ENCODE assay signal across 8 mouse cellular contexts in the genomic region with DNA sequence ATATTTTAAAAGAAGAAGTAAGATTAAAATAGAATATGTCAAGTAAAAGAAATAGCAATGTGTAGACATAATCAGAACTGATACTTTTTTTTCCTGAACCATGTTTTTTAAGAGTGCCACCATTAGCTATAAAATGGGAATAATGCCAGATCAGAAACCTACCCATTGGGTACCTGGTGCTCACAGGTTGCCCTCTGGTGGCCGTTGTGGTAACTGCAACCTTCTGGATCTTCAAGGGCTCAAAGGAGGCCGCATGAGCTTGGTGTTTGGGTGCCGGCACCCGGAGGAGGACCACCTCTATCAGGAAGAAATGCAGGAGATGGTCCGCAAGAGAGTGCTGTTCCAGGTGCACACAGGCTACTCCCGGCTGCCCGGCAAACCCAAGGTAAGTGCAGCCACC. TPM values are rescaled to one million over a fixed set of nuclear protein-coding genes. Genes with fewer than 3 reads are reported as not detected.
DNase-seq lines count a peak whose midpoint lies in the region; ATAC-seq and TF ChIP-seq lines count a peak whose summit lies in the region.

No protein-coding gene starts in this region.

- peaks cover 38% of the 10 kb centered on the region for H3K27me3 ChIP-seq in midbrain, embryonic 10.5 days (ENCODE audit: low read depth, poor library complexity, severe bottlenecking)
- peaks cover 7% of the 10 kb centered on the region for H3K27me3 ChIP-seq in midbrain, embryonic 16.5 days (ENCODE audit: control insufficient read depth, insufficient read depth, low read depth, low read length)
- no peaks in the 10 kb centered on the region; the same call in 1 of the 2 replicates for H3K27me3 ChIP-seq in liver, adult 2 months (ENCODE audit: control insufficient read depth, insufficient read depth, low read length)

- no peak overlapping the region for H3K4me3 ChIP-seq in midbrain, embryonic 10.5 days
- no peak overlapping the region for H3K4me3 ChIP-seq in midbrain, embryonic 16.5 days (ENCODE audit: low read depth, low read length)
- H3K4me3 ChIP-seq in liver, adult 2 months (ENCODE audit: insufficient read depth, low read depth, low read length) = no peak overlapping the region

- H3K4me1 ChIP-seq in midbrain, embryonic 10.5 days = peaks cover 10% of the 10 kb centered on the region
- H3K4me1 ChIP-seq in midbrain, embryonic 16.5 days (ENCODE audit: control insufficient read depth, insufficient read depth, low read length) = 0 out of 2 replicates have a peak, but pooled peaks cover 2% of the 10 kb centered on the region
- no peaks in the 10 kb centered on the region for H3K4me1 ChIP-seq in liver, adult 2 months (ENCODE audit: control insufficient read depth, insufficient read depth, low read length)

- no peak overlapping the region for H3K4me2 ChIP-seq in midbrain, embryonic 16.5 days (ENCODE audit: low read length)

- TF ChIP-seq CTCF in brain, embryonic 14.5 days (IDR thresholded peaks at IDR 0.05; ENCODE audit: borderline replicate concordance, extremely low read depth, insufficient read depth, insufficient read length) = peak; percentile 91
- peak; percentile 83 for TF ChIP-seq CTCF in liver, adult 2 months (IDR thresholded peaks at IDR 0.05; ENCODE audit: low read depth, low read length)

- no peak overlapping the region for H3K9ac ChIP-seq in midbrain, embryonic 16.5 days (ENCODE audit: low read depth, low read length)
- no peak overlapping the region for H3K9ac ChIP-seq in liver, adult 2 months (ENCODE audit: low read depth, low read length)

- no peak for TF ChIP-seq POLR2A in brain, embryonic 14.5 days (IDR thresholded peaks at IDR 0.05; ENCODE audit: borderline replicate concordance, extremely low read depth, insufficient read depth, insufficient read length, poor library complexity, severe bottlenecking)
- TF ChIP-seq POLR2A in liver, adult 2 months (IDR thresholded peaks at IDR 0.05; ENCODE audit: extremely low read depth, insufficient read depth, low read length) = no peak

- no peaks in the 10 kb centered on the region for H3K9me3 ChIP-seq in midbrain, embryonic 10.5 days (replicated peaks)
- H3K9me3 ChIP-seq in midbrain, embryonic 16.5 days (replicated peaks; ENCODE audit: control insufficient read depth, low read length, poor library complexity, severe bottlenecking) = no peaks in the 10 kb centered on the region

- DNase-seq in midbrain, embryonic 10.5 days (ENCODE audit: low spot score) = peak; percentile 75
- peak; percentile 87 for DNase-seq in brain, embryonic 14.5 days (ENCODE audit: low read depth)
- DNase-seq in kidney, adult 9 months = peak; percentile 82
- DNase-seq in liver, adult 2 months (ENCODE audit: extremely low read depth, low read depth, low spot score) = peak; percentile 54
- DNase-seq in retina, postnatal 1 day = peak; percentile 79
- peak; percentile 92 for DNase-seq in thymus, postnatal 4 days

- H3K27ac ChIP-seq in midbrain, embryonic 10.5 days (replicated peaks) = no peak overlapping the region
- H3K27ac ChIP-seq in midbrain, embryonic 16.5 days (ENCODE audit: low read length) = no peak overlapping the region
- no peak overlapping the region for H3K27ac ChIP-seq in liver, adult 2 months (replicated peaks; ENCODE audit: insufficient read depth, low read depth, low read length)

- ATAC-seq in midbrain, embryonic 16.5 days = no peak
- ATAC-seq in erythroid progenitor cell, adult 5-6 weeks (replicated peaks; ENCODE audit: low FRiP score, poor library complexity, severe bottlenecking) = 0 out of 2 replicates have a peak, but pooled peaks have one; percentile 51

- H3K36me3 ChIP-seq in midbrain, embryonic 10.5 days = no peaks in the 10 kb centered on the region
- H3K36me3 ChIP-seq in midbrain, embryonic 16.5 days (ENCODE audit: control insufficient read depth, insufficient read depth, low read length) = no peaks in the 10 kb centered on the region
- no peaks in the 10 kb centered on the region for H3K36me3 ChIP-seq in liver, adult 2 months (ENCODE audit: control insufficient read depth, insufficient read depth, low read length)

- 15% methylated on average over 7 of the region's 7 CpGs for WGBS in midbrain, embryonic 10.5 days
- WGBS in midbrain, embryonic 16.5 days = 3% methylated on average over 7 of the region's 7 CpGs
- WGBS in liver, adult 2 months = 4% methylated on average over 7 of the region's 7 CpGs

- H3K79me2 ChIP-seq in liver, adult 2 months (ENCODE audit: control insufficient read depth, insufficient read depth, low read length) = no peaks in the 10 kb centered on the region

RNA-seq across cellular contexts. Expression of a gene that starts 28.5 kb away (rescaled TPM):
- polyA plus RNA-seq in midbrain, embryonic 10.5 days (2016; fragmentation: Nextera tagmentation; extraction: Ambion mirVana) = 2.6 and 4.9 TPM in 2 replicates
- polyA plus RNA-seq in midbrain, embryonic 16.5 days (2015; fragmentation: Nextera tagmentation; extraction: Ambion mirVana) = 7.6 and 8.0 TPM in 2 replicates
- 6.1 and 8.8 TPM in 2 replicates for polyA plus RNA-seq in brain, embryonic 14.5 days (2012; rRNA removed)
- total RNA-seq in erythroid progenitor cell, adult 5-6 weeks (2015; ENCODE audit: low replicate concordance) = 137 and 146 TPM in 2 replicates
- 14.2 and 28.0 TPM in 2 replicates for total RNA-seq in erythroid progenitor cell, adult 5-6 weeks (2017; ENCODE audit: low replicate concordance)
- total RNA-seq in liver, adult 2 months (2014; rRNA removed) = 175 and 236 TPM in 2 replicates
- polyA plus RNA-seq in liver, adult 2 months (2012; rRNA removed) = 1,032 and 1,086 TPM in 2 replicates

RNA-seq across cellular contexts. Expression of a gene that starts 35.7 kb away (rescaled TPM):
- polyA plus RNA-seq in midbrain, embryonic 10.5 days (2016; fragmentation: Nextera tagmentation; extraction: Ambion mirVana) = 0.93 and 1.0 TPM in 2 replicates
- 0.87 and 1.1 TPM in 2 replicates for polyA plus RNA-seq in midbrain, embryonic 16.5 days (2015; fragmentation: Nextera tagmentation; extraction: Ambion mirVana)
- 0.97 and 1.5 TPM in 2 replicates for polyA plus RNA-seq in brain, embryonic 14.5 days (2012; rRNA removed)
- not detected in 2 replicates for total RNA-seq in erythroid progenitor cell, adult 5-6 weeks (2015; ENCODE audit: low replicate concordance)
- total RNA-seq in erythroid progenitor cell, adult 5-6 weeks (2017; ENCODE audit: low replicate concordance) = not detected in 2 replicates
- under 0.01 and 0.13 TPM in 2 replicates for total RNA-seq in liver, adult 2 months (2014; rRNA removed)
- 0.02 and 0.06 TPM in 2 replicates for polyA plus RNA-seq in liver, adult 2 months (2012; rRNA removed)

Comparison
In these comparisons a context has a peak if more than half of its experiments do, and no peak if none do; other contexts are left out.
1. RNA of a gene that starts 28.5 kb away (polyA plus RNA-seq): 1,032 to 1,086 TPM in liver, adult 2 months; 6.1 to 8.8 TPM in brain, embryonic 14.5 days, 7.6 to 8.0 TPM in midbrain, embryonic 16.5 days and 2.6 to 4.9 TPM in midbrain, embryonic 10.5 days; every median in the first group is over 100 times any median in the second.
2. Peak in every context shown above with its lines, with median percentiles within 50 percentile points of each other: DNase-seq.